Mouse (Mus musculus): ENCODE data around the gene Lonrf3.

Lonrf3 gene

GRCm38 (mm10) chrX:36328271-36329039 lies at the start of gene Lonrf3:
TSS of gene Lonrf3 (plus strand) at chrX:36328353.
- peak; percentile 73 to 78 for DNase-seq (ENCODE audit: low spot score in 2 of 2)

GRCm38 (mm10) chrX:36278750-36279149 lies 49.4 kb upstream of the Lonrf3 start:
- DNase-seq (ENCODE audit: low spot score in 2 of 2): no peak

- DNase-seq (ENCODE audit: low spot score in 2 of 2): peak; percentile 18 to 26
Measured at GRCm38 (mm10) chrX:36311420-36311819, 16.7 kb upstream of the Lonrf3 start.

- DNase-seq (ENCODE audit: low spot score in 2 of 2): peak; percentile 29 to 42
Measured at GRCm38 (mm10) chrX:36327491-36328255, 480 bp upstream of the Lonrf3 start.

GRCm38 (mm10) chrX:36329040-36329649 lies 992 bp downstream of the Lonrf3 start:
- DNase-seq (ENCODE audit: low spot score in 2 of 2): peak in 1 of 2 experiments; percentile 18

- peak; percentile 23 to 32 for DNase-seq (ENCODE audit: low spot score in 2 of 2)
Measured at GRCm38 (mm10) chrX:36329849-36330411, 1.8 kb downstream of the Lonrf3 start.

- DNase-seq (ENCODE audit: low spot score in 2 of 2): peak in 1 of 2 experiments; percentile 22
Measured at GRCm38 (mm10) chrX:36352446-36352845, 24.3 kb downstream of the Lonrf3 start.

GRCm38 (mm10) chrX:36385340-36385739 lies 57.2 kb downstream of the Lonrf3 start:
- no peak for DNase-seq (ENCODE audit: low spot score in 2 of 2)

- DNase-seq (ENCODE audit: low spot score in 2 of 2): peak; percentile 54 to 70
Measured at GRCm38 (mm10) chrX:36389971-36390370, 61.8 kb downstream of the Lonrf3 start.

- DNase-seq (ENCODE audit: low spot score in 2 of 2): no peak
Measured at GRCm38 (mm10) chrX:36390503-36390902, 62.4 kb downstream of the Lonrf3 start.

- DNase-seq (ENCODE audit: low spot score in 2 of 2): peak in 1 of 2 experiments; percentile 38
Measured at GRCm38 (mm10) chrX:36392672-36393071, 64.5 kb downstream of the Lonrf3 start.

GRCm38 (mm10) chrX:36393279-36393678 lies 65.1 kb downstream of the Lonrf3 start:
- no peak for DNase-seq (ENCODE audit: low spot score in 2 of 2)

- DNase-seq (ENCODE audit: low spot score in 2 of 2): no peak
Measured at GRCm38 (mm10) chrX:36400980-36401379, 72.8 kb downstream of the Lonrf3 start, which contains the start of gene Gm6268. TSS of gene Gm6268 (plus strand) at chrX:36401280.

GRCm38 (mm10) chrX:36402316-36402715 lies 74.2 kb downstream of the Lonrf3 start:
- no peak for DNase-seq (ENCODE audit: low spot score in 2 of 2)

All from right cerebral cortex, postnatal 10 days (tissue).